Mouse (Mus musculus): ENCODE measurements around the gene Tbc1d9.

GRCm38 (mm10) chr8:83205907-83206306 is 40.8 kb downstream of the Tbc1d9 start:
- TF ChIP-seq POLR2A (IDR thresholded peaks at IDR 0.05; ENCODE audit: low read depth, low read length) (no peak), CTCF (IDR thresholded peaks at IDR 0.05; ENCODE audit: borderline replicate concordance, insufficient read depth, low read length) (no peak)
